Mouse (Mus musculus) urinary bladder, postnatal 25 days (tissue): ENCODE measurements around the gene Ndrg2.
"Not testable (repeated sequence)": the region's sequence is repeated elsewhere in the genome, so short reads cannot be mapped to it uniquely, and the experiment has no call there.

ENCODE experiments used
- DNase-seq: peaks from one replicate; pipeline ENCODE4 v3.0.0; 2022; ENCODE audit warnings: low spot score

Gene Ndrg2

GRCm38 (mm10) chr14:51877517-51877916 lies 36.4 kb downstream of the Ndrg2 start:
- no peak for DNase-seq

GRCm38 (mm10) chr14:51871741-51872140 lies 42.2 kb downstream of the Ndrg2 start:
- no peak for DNase-seq

- no peak for DNase-seq
Observed at GRCm38 (mm10) chr14:51870756-51871155, 43.2 kb downstream of the Ndrg2 start.

GRCm38 (mm10) chr14:51863603-51864002 lies 50.4 kb downstream of the Ndrg2 start:
- not testable (repeated sequence) for DNase-seq

GRCm38 (mm10) chr14:51855280-51855679 lies 58.7 kb downstream of the Ndrg2 start:
- not testable (repeated sequence) for DNase-seq
